ENCODE assay signal across 24 mouse cellular contexts in genomic region chr12:110126525-110126924, GRCm38 (mm10).
DNase-seq lines count a peak whose midpoint lies in the region; ATAC-seq lines count a peak whose summit lies in the region.
"Had no signal": no experiment of that assay in that cellular context is flagged by ENCODE, and none has a peak within 500 bp of the region (broad histone marks: within the 10 kb centered on the region; RNA-seq: fewer than 3 reads in every experiment).

No protein-coding gene starts in this region.

- no peaks in the 10 kb centered on the region for H3K27me3 ChIP-seq in forebrain, embryonic 14.5 days (replicated peaks; ENCODE audit: control insufficient read depth, insufficient read depth, low read length)
- peaks cover 8% of the 10 kb centered on the region; the same call in 1 of the 2 replicates for H3K27me3 ChIP-seq in forebrain, embryonic 10.5 days (ENCODE audit: poor library complexity, severe bottlenecking)
- H3K27me3 ChIP-seq: CH12.LX; embryonic facial prominence, embryonic 12.5 days; forebrain, embryonic 12.5 days; forebrain, embryonic 15.5 days; Patski had no signal

- peak; percentile 25 for DNase-seq in forebrain, embryonic 14.5 days (ENCODE audit: low spot score)
- no peak for DNase-seq in forebrain, embryonic 10.5 days (ENCODE audit: extremely low spot score, low spot score)
- peak; percentile 36 to 51 for DNase-seq in layer of hippocampus, adult 18-20 months (ENCODE audit: low spot score in 2 of 2)
- no peak for DNase-seq in layer of hippocampus, adult 11-12 months (ENCODE audit: low spot score)
- peak; percentile 22 for DNase-seq in brain, adult 2 months (ENCODE audit: low read depth, low spot score)
- no peak for DNase-seq in spleen, postnatal 4 days (ENCODE audit: low spot score in 2 of 2)
- DNase-seq: adrenal gland, adult 8-10 months; adrenal gland, postnatal 14 days; adrenal gland, postnatal 36 days; B cell, adult 2 months; cerebellum, adult 11-12 months; cerebellum, adult 2 months; cerebellum, adult 9-10 months; cerebellum, postnatal 10 days; cerebellum, postnatal 25 days had no signal

- no peaks in the 10 kb centered on the region for H3K36me3 ChIP-seq in forebrain, embryonic 14.5 days (ENCODE audit: control insufficient read depth, insufficient read depth, low read length)
- H3K36me3 ChIP-seq in forebrain, embryonic 10.5 days (replicated peaks) = no peaks in the 10 kb centered on the region
- H3K36me3 ChIP-seq: embryonic facial prominence, embryonic 10.5 days; embryonic facial prominence, embryonic 12.5 days; forebrain, embryonic 12.5 days; forebrain, embryonic 15.5 days; G1E had no signal

- no peak overlapping the region for H3K4me3 ChIP-seq in forebrain, embryonic 14.5 days (ENCODE audit: low read depth, low read length)
- no peak overlapping the region for H3K4me3 ChIP-seq in forebrain, embryonic 10.5 days
- H3K4me3 ChIP-seq: embryonic facial prominence, embryonic 10.5 days; embryonic facial prominence, embryonic 12.5 days; forebrain, embryonic 12.5 days; forebrain, embryonic 15.5 days had no signal

- no peaks in the 10 kb centered on the region for H3K9me3 ChIP-seq in forebrain, embryonic 14.5 days (replicated peaks; ENCODE audit: control insufficient read depth, low read length)
- H3K9me3 ChIP-seq in forebrain, embryonic 10.5 days = no peaks in the 10 kb centered on the region
- H3K9me3 ChIP-seq: embryonic facial prominence, embryonic 10.5 days; embryonic facial prominence, embryonic 12.5 days; forebrain, embryonic 12.5 days; forebrain, embryonic 15.5 days had no signal

- WGBS in forebrain, embryonic 14.5 days = 27% methylated on average over 7 of the region's 7 CpGs
- WGBS in forebrain, embryonic 10.5 days = 64% methylated on average over 7 of the region's 7 CpGs

- no peak overlapping the region for H3K4me2 ChIP-seq in forebrain, embryonic 14.5 days (ENCODE audit: low read length)
- H3K4me2 ChIP-seq: embryonic facial prominence, embryonic 12.5 days; forebrain, embryonic 12.5 days; forebrain, embryonic 15.5 days had no signal

- H3K9ac ChIP-seq in forebrain, embryonic 14.5 days (ENCODE audit: low read length) = no peak overlapping the region
- H3K9ac ChIP-seq: embryonic facial prominence, embryonic 12.5 days; forebrain, embryonic 12.5 days; forebrain, embryonic 15.5 days had no signal

- ATAC-seq in forebrain, embryonic 14.5 days = no peak
- ATAC-seq: activated CD4-positive, CD25-positive, alpha-beta regulatory T cell, adult 4 months; CD4-positive, CD25-positive, alpha-beta regulatory T cell, adult 4 months; forebrain, embryonic 15.5 days; Patski had no signal

- H3K27ac ChIP-seq in forebrain, embryonic 14.5 days (ENCODE audit: low read depth, low read length) = no peak overlapping the region
- H3K27ac ChIP-seq in forebrain, embryonic 10.5 days = no peak overlapping the region
- H3K27ac ChIP-seq: embryonic facial prominence, embryonic 10.5 days; embryonic facial prominence, embryonic 12.5 days; forebrain, embryonic 12.5 days; forebrain, embryonic 15.5 days had no signal

- no peaks in the 10 kb centered on the region; the same call in 1 of the 2 replicates for H3K4me1 ChIP-seq in forebrain, embryonic 14.5 days (ENCODE audit: control insufficient read depth, insufficient read depth, low read length)
- H3K4me1 ChIP-seq in forebrain, embryonic 10.5 days = 0 out of 2 replicates have a peak, but pooled peaks cover 5% of the 10 kb centered on the region
- H3K4me1 ChIP-seq: embryonic facial prominence, embryonic 10.5 days; embryonic facial prominence, embryonic 12.5 days had no signal

Comparison
In these comparisons a context has a peak if more than half of its experiments do, and no peak if none do; other contexts are left out.
1. DNase-seq: peak in forebrain, embryonic 14.5 days (single experiment), layer of hippocampus, adult 18-20 months (2 of 2) and brain, adult 2 months (single experiment); none in forebrain, embryonic 10.5 days (single experiment), layer of hippocampus, adult 11-12 months (single experiment) and spleen, postnatal 4 days (0 of 2).